Mouse (Mus musculus) MEL (cell line): ENCODE measurements around the gene Scarb2.

ENCODE experiments used
- CHD1 ChIP-seq: IDR thresholded peaks from 2 replicates; pipeline ENCODE4 v1.6.1; 2012; ENCODE audit warnings: low read depth, mild to moderate bottlenecking, inconsistent platforms, low read length, improper control_type of control experiment
- CTCF ChIP-seq, 3 experiments: IDR thresholded peaks in 2 of 3; conservative IDR thresholded peaks in 1 of 3; 2 replicates each; pipeline ENCODE4 v1.5.1; 2011 to 2012; ENCODE audit warnings: low read length in 3 of 3, low read depth in 2 of 3, mild to moderate bottlenecking in 2 of 3, improper control_type of control experiment in 1 of 3, inconsistent platforms in 1 of 3, mixed read lengths in 1 of 3, moderate library complexity in 1 of 3; ENCODE audit not compliant: control insufficient read depth in 1 of 3, insufficient read depth in 1 of 3, poor library complexity in 1 of 3, severe bottlenecking in 1 of 3
- E2F4 ChIP-seq: IDR thresholded peaks from 2 replicates; pipeline ENCODE4 v1.6.1; 2011; ENCODE audit warnings: low read depth, low read length, improper control_type of control experiment, borderline replicate concordance
- GATA1 ChIP-seq: IDR thresholded peaks from 2 replicates; pipeline ENCODE4 v1.6.1; 2011; ENCODE audit warnings: low read depth, low read length, improper control_type of control experiment
- MAFK ChIP-seq: IDR thresholded peaks from 2 replicates; pipeline ENCODE4 v1.6.1; 2011; ENCODE audit warnings: low read depth, mild to moderate bottlenecking, low read length, improper control_type of control experiment, borderline replicate concordance
- MAX ChIP-seq: IDR thresholded peaks from 2 replicates; pipeline ENCODE4 v1.6.1; 2011; ENCODE audit warnings: low read length, improper control_type of control experiment
- MAZ ChIP-seq: IDR thresholded peaks from 2 replicates; pipeline ENCODE4 v1.6.1; 2012; ENCODE audit warnings: low read depth, mild to moderate bottlenecking, inconsistent platforms, low read length, improper control_type of control experiment
- POLR2A ChIP-seq, 2 experiments: IDR thresholded peaks; 2 replicates each; pipeline ENCODE4 v1.6.1; 2011 to 2012; ENCODE audit warnings: low read length in 2 of 2, mild to moderate bottlenecking in 2 of 2, control low read depth in 1 of 2, improper control_type of control experiment in 1 of 2, low read depth in 1 of 2, moderate library complexity in 1 of 2; ENCODE audit not compliant: control insufficient read depth in 1 of 2, insufficient read depth in 1 of 2, poor library complexity in 1 of 2
- POLR2AphosphoS5 ChIP-seq: IDR thresholded peaks from 2 replicates; pipeline ENCODE4 v1.6.1; 2012; ENCODE audit warnings: low read depth, borderline replicate concordance, mild to moderate bottlenecking, inconsistent platforms, low read length, moderate library complexity, mixed read lengths
- TCF12 ChIP-seq: IDR thresholded peaks from 2 replicates; pipeline ENCODE4 v1.6.1; 2014; ENCODE audit warnings: low read depth, mild to moderate bottlenecking, inconsistent platforms, low read length, improper control_type of control experiment, moderate library complexity
- USF1 ChIP-seq: IDR thresholded peaks from 2 replicates; pipeline ENCODE4 v1.6.1; 2014; ENCODE audit warnings: low read depth, mild to moderate bottlenecking, inconsistent platforms, low read length, improper control_type of control experiment, moderate library complexity
- ZNF384 ChIP-seq: IDR thresholded peaks from 2 replicates; pipeline ENCODE4 v1.6.1; 2012; ENCODE audit warnings: low read depth, mild to moderate bottlenecking, inconsistent platforms, low read length, improper control_type of control experiment

- no peak for TF ChIP-seq CHD1
- no peak for TF ChIP-seq POLR2A (IDR thresholded peaks at IDR 0.05; ENCODE audit: control insufficient read depth in 1 of 2, insufficient read depth in 1 of 2, low read depth in 1 of 2, low read length in 2 of 2, poor library complexity in 1 of 2)
- no peak for TF ChIP-seq USF1
- no peak for TF ChIP-seq E2F4
- no peak for TF ChIP-seq MAX
- no peak for TF ChIP-seq CTCF (IDR thresholded peaks at IDR 0.05 in 2 of 3, conservative IDR thresholded peaks at IDR 0.05 in 1 of 3; ENCODE audit: control insufficient read depth in 1 of 3, insufficient read depth in 1 of 3, low read depth in 2 of 3, low read length in 3 of 3, poor library complexity in 1 of 3, severe bottlenecking in 1 of 3)
- no peak for TF ChIP-seq POLR2AphosphoS5
- TF ChIP-seq MAFK: no peak
- no peak for TF ChIP-seq GATA1
- TF ChIP-seq ZNF384: no peak
- no peak for TF ChIP-seq TCF12
- no peak for TF ChIP-seq MAZ
These were observed 93.2 kb downstream of the Scarb2 start for GRCm38 (mm10) chr5:92413271-92413981.
